Mouse (Mus musculus): ENCODE measurements around the gene Nanos3.

The Nanos3 gene

DNA sequence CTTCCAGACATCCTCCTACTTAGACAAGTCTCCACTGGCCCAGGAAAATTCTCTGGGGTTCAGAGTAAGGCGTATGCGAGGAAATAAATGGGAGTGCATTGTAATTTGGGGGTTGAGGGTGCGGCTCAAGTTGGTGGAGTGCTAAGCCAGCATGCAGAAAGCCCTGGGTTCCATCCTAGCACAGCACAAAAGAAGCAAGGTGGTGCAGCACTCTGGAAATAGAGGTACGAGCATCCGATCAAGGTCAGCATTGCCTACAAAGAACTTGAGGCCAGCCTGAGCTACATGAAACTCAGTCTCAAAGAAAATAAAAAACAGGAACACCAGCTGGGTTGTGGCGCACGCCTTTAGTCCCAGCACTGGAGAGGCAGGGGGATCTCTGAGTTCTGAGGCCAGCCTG, at the start of gene Nanos3:
Nanos3 (minus strand) TSS at position 101 of the 400 bp plus-strand sequence.
- DNase-seq (ENCODE audit: low read depth, low spot score), result peak; percentile 68

- DNase-seq (ENCODE audit: low read depth, low spot score), result no peak
These were observed 48.0 kb upstream of the Nanos3 start for GRCm38 (mm10) chr8:84233055-84233454.

DNA sequence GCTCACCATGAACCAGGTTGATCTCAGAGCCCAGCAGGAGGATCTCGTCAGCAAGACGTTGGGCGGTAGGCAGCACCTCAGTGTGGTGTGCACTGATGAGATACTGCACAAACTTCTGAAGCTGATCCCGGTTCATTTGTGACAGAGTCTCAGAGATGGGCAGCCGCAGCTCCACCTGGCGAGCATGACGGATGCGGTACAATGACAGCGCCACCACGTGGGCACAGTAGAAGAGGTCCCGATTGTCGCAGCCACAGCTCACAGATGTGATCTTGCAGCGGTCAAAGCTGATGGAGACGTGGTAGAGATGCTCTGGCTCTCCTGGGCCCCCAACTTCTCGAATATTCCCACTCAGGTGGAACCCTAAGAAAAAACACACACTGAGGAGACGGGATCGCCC, 45.7 kb upstream of the Nanos3 start:
- DNase-seq (ENCODE audit: low read depth, low spot score), result peak; percentile 85

- peak; percentile 78 for DNase-seq (ENCODE audit: low read depth, low spot score)
These were observed 38.5 kb upstream of the Nanos3 start for GRCm38 (mm10) chr8:84223322-84224029.

- DNase-seq (ENCODE audit: low read depth, low spot score), result no peak
These were observed 37.6 kb upstream of the Nanos3 start for GRCm38 (mm10) chr8:84222566-84223165.

- no peak for DNase-seq (ENCODE audit: low read depth, low spot score)
These were observed 35.1 kb upstream of the Nanos3 start for GRCm38 (mm10) chr8:84220105-84220504.

GRCm38 (mm10) chr8:84218143-84218542, 33.1 kb upstream of the Nanos3 start:
- no peak for DNase-seq (ENCODE audit: low read depth, low spot score)

GRCm38 (mm10) chr8:84217206-84217605, 32.2 kb upstream of the Nanos3 start:
- no peak for DNase-seq (ENCODE audit: low read depth, low spot score)

GRCm38 (mm10) chr8:84213277-84213676, 28.3 kb upstream of the Nanos3 start:
- no peak for DNase-seq (ENCODE audit: low read depth, low spot score)

- DNase-seq (ENCODE audit: low read depth, low spot score), result no peak
These were observed 27.0 kb upstream of the Nanos3 start for GRCm38 (mm10) chr8:84211881-84212563.

GRCm38 (mm10) chr8:84211202-84211601, 26.2 kb upstream of the Nanos3 start:
- no peak for DNase-seq (ENCODE audit: low read depth, low spot score)

GRCm38 (mm10) chr8:84210167-84210791, 25.3 kb upstream of the Nanos3 start:
- peak; percentile 80 for DNase-seq (ENCODE audit: low read depth, low spot score)

GRCm38 (mm10) chr8:84208381-84209380, 23.7 kb upstream of the Nanos3 start:
- DNase-seq (ENCODE audit: low read depth, low spot score), result no peak

- DNase-seq (ENCODE audit: low read depth, low spot score), result no peak
These were observed 22.8 kb upstream of the Nanos3 start for GRCm38 (mm10) chr8:84207811-84208210.

GRCm38 (mm10) chr8:84206666-84207065, 21.6 kb upstream of the Nanos3 start:
- DNase-seq (ENCODE audit: low read depth, low spot score), result peak; percentile 77

DNA sequence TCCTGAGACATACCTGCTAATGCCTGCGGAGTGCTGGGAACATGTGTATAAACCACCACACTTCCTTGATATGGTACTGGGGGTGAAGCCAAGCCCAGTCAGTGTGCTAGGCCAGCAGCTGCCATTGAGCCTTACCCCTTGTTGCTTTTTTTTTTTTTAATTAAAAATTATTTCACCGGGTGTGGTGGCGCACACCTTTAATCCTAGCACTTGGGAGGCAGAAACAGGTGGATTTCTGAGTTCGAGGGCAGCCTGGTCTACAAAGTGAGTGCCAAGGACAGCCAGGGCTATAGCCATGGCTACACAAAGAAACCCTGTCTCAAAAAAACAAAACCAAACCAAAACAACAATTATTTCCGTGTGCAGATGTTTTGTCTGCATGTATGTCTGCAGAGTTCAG, 20.1 kb upstream of the Nanos3 start:
- no peak for DNase-seq (ENCODE audit: low read depth, low spot score)

DNA sequence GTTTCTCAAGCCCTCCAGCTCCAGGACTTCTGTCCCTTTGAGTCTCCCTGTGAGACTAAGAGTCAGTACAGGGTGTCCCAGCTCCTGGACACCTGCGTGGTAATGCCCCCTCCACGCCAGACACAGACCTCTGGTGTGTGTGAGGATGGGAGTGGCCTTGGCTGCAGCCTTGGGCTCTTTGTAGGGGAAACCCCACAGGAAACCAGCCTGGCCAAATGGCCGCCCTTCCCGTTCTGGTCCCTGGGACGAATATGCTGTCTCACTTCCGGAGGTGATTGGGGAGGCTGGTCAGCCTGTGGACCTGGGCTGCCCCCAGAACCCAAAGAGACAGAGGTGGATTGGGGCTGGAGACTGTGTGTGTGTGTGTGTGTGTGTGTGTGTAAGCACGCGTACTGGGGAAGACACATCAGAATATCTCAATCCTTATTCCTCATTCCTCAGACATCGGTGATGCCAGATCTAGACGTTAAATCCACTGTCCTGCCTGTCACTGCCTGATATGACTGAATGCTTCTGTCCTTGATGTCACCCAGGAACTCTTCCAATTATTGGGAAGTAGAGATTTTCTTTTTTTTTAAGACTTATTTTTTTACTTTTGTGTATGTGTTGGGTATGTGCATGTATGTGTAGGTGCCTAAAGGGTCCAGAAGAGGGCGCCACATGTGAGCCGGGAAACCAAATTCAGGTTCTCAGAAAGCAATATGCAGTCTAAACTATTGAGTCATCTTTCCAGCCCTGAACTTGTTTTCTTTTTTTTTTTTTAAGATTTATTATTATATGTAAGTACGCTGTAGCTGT, 19.2 kb upstream of the Nanos3 start:
- peak; percentile 66 for DNase-seq (ENCODE audit: low read depth, low spot score)

DNA sequence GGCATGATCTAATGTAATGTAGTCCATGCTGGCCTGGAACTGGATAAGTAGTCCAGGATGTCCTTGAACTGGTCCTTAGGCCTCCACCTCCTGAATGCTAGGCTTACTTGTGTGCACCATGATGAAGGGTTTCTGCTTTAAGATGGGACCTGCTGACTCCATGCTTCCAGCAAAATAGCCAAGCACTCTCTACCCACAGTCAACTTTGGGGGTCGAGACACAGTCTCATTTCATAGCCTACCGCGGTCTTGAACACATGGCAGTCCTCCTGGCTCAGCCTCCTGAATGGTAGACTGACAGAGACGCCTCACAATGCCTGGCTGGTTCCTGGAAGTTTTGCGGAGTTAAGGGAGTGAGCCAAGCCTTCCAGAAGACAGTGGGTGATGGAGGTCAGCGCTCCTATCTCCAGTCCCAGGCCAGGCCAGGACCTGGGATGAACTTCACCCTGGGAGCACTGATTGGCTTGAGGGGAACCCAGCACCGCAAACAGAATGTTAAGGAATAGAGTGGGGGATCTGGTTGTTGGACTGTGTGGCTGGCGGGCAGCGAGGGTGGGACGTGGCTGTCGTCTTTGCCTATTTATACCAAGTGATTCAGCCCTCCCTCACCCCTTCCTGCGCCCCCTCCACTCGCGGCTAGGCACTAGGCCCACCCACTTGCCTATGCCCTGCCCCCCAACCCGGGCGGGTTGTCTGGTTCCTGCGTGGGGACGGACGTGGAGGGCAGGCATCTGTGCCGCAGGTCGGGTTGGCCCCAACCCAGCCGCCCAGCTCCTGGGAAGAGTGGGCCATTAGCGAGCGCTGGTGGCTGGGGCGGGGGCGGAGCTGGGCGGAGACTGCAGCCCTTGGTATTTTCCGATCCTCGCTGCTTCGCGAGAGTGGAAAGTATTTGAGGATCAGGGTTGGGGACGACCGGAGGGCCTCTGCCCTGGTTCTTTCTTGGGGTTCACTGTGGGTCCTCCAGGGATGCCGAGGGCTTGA, 18.2 kb upstream of the Nanos3 start:
- DNase-seq (ENCODE audit: low read depth, low spot score), result peak; percentile 58

- no peak for DNase-seq (ENCODE audit: low read depth, low spot score)
These were observed 17.4 kb upstream of the Nanos3 start for GRCm38 (mm10) chr8:84202466-84202865.

All from ES-CJ7 (cell line).